Mouse (Mus musculus) embryonic fibroblast, embryonic 13.5 days (primary cell): ENCODE measurements around the gene Helz.

Experiments used
- CTCF ChIP-seq: IDR thresholded peaks from 2 replicates; pipeline ENCODE4 v1.5.1; 2011; ENCODE audit warnings: mild to moderate bottlenecking, control low read depth, low read length, moderate library complexity, borderline replicate concordance; ENCODE audit not compliant: insufficient read depth
- POLR2A ChIP-seq: IDR thresholded peaks from 2 replicates; pipeline ENCODE4 v1.6.1; 2011; ENCODE audit warnings: low read depth, mild to moderate bottlenecking, control low read depth, low read length, moderate library complexity

GRCm38 (mm10) chr11:107573847-107574246, 26.1 kb downstream of the Helz start:
- no peak for TF ChIP-seq POLR2A
- no peak for TF ChIP-seq CTCF
